Mouse (Mus musculus) cerebellum, adult 2 months (tissue): Measurements from ENCODE around the gene Zdhhc21.

ENCODE experiments used
- CTCF ChIP-seq: fragments of 200-500 bp; IDR thresholded peaks from 2 replicates; pipeline ENCODE4 v1.5.1; 2011; ENCODE audit warnings: low read depth, mild to moderate bottlenecking, control low read depth, low read length, moderate library complexity, borderline replicate concordance; ENCODE audit not compliant: insufficient read depth
- POLR2A ChIP-seq: fragments of 200-500 bp; IDR thresholded peaks from 2 replicates; pipeline ENCODE4 v1.6.1; 2011; ENCODE audit warnings: low read length, control low read depth, borderline replicate concordance; ENCODE audit not compliant: insufficient read depth

DNA sequence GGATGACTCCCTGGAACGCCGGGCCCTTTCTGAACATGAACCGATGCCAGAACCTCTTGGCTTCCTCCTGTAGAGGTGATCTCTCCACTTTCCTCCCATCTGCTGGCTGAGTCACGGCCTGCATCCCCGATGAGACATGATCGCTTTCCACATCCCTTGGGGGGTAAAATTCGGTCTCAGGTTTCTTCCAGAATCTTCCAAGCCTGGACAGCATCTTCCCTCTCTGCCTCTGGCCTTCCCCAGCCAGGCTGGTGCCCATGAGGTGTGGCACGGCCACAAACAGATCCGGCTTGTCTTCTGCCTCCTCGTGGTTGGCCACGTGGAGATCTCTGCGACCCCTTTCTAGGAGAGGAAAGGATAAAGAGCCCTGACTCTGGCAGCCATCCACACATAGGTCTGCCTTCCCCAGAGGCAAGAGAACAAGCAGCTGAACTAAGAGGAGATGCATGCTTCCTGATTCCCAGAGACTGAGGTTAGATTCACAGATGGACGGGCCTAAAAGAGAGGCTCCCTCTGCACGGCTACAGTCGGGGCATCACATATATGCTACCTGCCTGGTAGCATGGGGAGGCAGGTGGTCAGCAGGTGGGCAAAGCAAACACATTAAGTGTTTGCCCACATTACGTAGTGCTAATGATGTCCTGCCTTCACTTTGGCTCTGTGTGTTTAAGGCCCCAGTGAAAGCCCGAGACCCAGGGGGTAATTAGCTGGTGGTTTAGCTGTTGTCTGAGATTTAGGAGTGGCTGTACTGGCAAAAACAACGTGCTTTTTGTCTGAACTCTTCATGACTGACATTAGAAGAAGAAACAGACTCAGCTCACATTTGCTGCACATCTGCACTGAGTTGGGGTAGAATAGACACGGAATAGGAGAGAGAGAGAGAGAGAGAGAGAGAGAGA is 25.1 kb upstream of the Zdhhc21 start, which contains the start of gene Cer1:
- TF ChIP-seq CTCF (no peak), POLR2A (no peak)
